Mouse (Mus musculus): ENCODE measurements around the gene Clcf1. TPM values are rescaled to one million over a fixed set of nuclear protein-coding genes. Genes with fewer than 3 reads are reported as not detected.

Gene Clcf1
- total and polyA plus RNA-seq, 2 experiments from 2014 or later = 0.38 to 0.41 TPM

DNA sequence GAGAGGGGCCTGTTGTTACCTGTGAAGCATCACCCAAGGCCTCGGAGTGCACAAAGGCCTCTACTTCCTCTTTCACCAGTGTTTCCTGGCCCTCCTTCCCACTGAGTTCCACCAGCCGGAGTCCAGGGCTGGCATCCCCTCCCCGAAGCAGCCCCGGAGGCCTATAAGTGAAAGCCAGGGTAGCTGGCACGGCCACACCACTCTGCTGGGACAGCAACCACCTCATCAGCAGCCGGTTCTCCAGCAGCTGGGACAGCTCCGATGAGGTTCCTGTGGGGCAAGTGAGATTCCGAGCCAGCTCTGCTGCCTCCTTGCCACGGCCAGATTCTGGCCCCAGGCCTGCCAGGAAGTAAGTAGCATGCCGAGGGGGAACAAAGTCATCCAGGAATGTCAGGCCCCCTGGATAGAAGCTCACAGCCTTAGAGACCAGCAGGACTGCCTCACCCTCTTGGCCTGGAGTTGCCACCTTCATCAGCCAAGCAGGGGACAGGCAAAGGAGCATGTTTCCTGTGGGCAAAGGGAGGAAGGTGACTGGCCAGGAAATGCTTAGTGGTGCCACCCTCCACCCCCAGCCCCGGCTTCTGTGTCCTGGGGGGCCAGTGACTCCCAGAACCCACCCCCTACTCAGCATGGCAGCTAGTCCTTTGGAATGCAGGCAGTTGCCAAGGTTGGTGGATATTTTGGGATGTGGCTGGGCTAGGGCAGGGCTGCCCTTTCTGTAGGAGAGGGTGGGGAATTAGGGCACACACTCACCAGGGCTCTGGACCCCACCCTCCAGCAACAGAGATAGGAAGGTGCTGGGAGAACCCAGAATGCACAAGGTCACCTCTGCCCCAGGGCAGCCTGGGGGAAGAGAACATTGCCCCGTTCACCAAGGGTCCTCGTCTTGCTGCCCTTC lies 42.4 kb upstream of the Clcf1 start:
- Histone ChIP-seq H3K36me3 (ENCODE audit: insufficient read depth) (no peaks in the 10 kb centered on the region), H3K27ac (ENCODE audit: low read depth, low read length) (no peak overlapping the region), H3K4me1 (ENCODE audit: insufficient read depth) (peaks cover 7% of the 10 kb centered on the region), H3K9ac (no peak overlapping the region), H3K27me3 (ENCODE audit: insufficient read depth, low read length) (no peaks in the 10 kb centered on the region), H3K4me3 (ENCODE audit: low read depth, low read length) (no peak overlapping the region), H3K4me2 (ENCODE audit: low read depth) (no peak overlapping the region), H3K9me3 (ENCODE audit: low read length) (no peaks in the 10 kb centered on the region)
- 75% methylated on average over 13 of the region's 13 CpGs for WGBS
- DNase-seq = no peak
- no peak for ATAC-seq
- no peak for TF ChIP-seq CTCF (IDR thresholded peaks at IDR 0.05; ENCODE audit: low read depth)

DNA sequence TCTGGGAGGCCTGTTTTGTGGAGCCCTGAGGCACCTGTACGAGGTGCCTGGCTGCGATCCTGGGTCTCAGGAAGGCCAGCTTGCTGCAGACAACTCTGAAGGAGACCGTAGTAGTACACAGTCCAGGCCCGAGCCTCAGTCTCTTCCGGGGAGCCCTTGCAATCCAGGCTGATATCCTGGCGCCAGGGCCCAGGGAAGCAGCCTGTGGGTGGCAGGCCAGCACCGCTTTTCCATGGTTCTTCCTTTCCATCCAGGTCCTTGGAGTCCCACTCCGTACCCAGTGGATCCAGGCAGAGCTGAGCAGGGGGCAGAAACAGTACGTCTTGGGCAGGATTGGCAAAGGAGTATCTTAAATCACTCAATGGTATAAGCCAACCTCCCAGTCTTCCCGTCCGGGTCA lies 41.1 kb upstream of the Clcf1 start:
- Histone ChIP-seq H3K4me2 (ENCODE audit: low read depth) (no peak overlapping the region), H3K4me3 (ENCODE audit: low read depth, low read length) (no peak overlapping the region), H3K27ac (ENCODE audit: low read depth, low read length) (no peak overlapping the region), H3K4me1 (ENCODE audit: insufficient read depth) (peaks cover 7% of the 10 kb centered on the region), H3K27me3 (ENCODE audit: insufficient read depth, low read length) (no peaks in the 10 kb centered on the region), H3K9me3 (ENCODE audit: low read length) (no peaks in the 10 kb centered on the region), H3K36me3 (ENCODE audit: insufficient read depth) (no peaks in the 10 kb centered on the region), H3K9ac (no peak overlapping the region)
- DNase-seq (no peak), ATAC-seq (no peak)
- TF ChIP-seq CTCF (IDR thresholded peaks at IDR 0.05; ENCODE audit: low read depth) = peak; percentile 28; the same call in 1 of the 2 replicates
- 59% methylated on average over 11 of the region's 11 CpGs for WGBS

DNA sequence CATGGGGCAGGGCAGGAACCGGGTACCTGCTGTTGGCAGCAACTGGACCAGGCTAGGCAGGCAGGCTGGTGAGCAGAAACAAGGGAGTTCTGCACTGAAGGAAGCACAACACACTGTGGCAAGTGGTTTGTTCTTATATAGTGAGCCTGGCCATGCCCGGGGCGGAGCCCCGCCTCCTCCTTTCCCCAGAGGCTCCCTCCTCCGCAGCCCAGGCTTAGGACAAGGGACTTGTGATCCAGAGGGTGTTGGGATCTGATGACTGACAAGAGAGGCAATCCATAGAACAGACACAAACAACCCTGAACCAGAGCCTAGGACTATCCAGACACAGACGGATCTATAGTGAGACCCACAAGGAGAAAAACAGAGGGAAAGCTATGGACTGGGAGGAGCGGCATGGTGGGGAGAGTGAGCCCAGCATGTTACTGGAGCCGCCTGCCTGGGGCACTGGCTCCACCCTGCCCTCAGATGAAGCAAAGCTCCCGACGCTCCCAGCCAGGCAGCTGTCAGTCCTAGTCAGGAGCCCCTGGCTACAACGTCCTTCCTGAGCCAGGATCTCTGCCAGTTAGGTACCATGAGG lies 38.6 kb upstream of the Clcf1 start, which contains the start of gene Carns1:
Carns1 (minus strand) TSS at position 112 of the 580 bp plus-strand sequence.
- H3K27ac ChIP-seq (ENCODE audit: low read depth, low read length) = no peak within 1 kb of the TSS
- WGBS = 5% methylated on average over 11 of the region's 11 CpGs
- no peaks in the 10 kb centered on the region for H3K36me3 ChIP-seq (ENCODE audit: insufficient read depth)
- no peaks in the 10 kb centered on the region for H3K27me3 ChIP-seq (ENCODE audit: insufficient read depth, low read length)
- ATAC-seq = peak; percentile 36
- H3K4me3 ChIP-seq (ENCODE audit: low read depth, low read length) = no peak within 1 kb of the TSS
- H3K9ac ChIP-seq = no peak within 1 kb of the TSS
- H3K9me3 ChIP-seq (ENCODE audit: low read length) = no peaks in the 10 kb centered on the region
- DNase-seq = no peak
- H3K4me2 ChIP-seq (ENCODE audit: low read depth) = peak within 1 kb of the TSS; percentile 2; the same call in 1 of the 2 replicates
- TF ChIP-seq CTCF (IDR thresholded peaks at IDR 0.05; ENCODE audit: low read depth) = no peak
- H3K4me1 ChIP-seq (ENCODE audit: insufficient read depth) = no peaks in the 10 kb centered on the region

DNA sequence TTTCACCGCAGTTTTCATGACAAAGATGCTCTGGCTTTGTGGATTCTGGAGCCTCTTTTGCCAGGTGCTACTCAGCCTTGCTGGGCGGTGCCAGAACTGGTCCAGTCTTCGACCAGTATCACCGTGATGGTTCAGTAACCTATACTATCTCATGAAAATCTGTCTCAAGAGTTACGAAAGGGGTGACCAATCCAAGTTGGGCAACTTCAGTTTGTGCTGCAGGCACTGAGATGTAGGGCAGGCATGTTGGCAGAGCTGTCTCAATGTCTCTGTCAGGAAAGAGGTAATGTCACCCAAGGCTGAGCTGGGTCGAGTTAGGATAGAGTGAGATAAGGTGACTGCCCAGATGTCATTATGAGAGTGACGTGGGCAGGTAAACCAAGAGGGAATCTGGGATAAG lies 33.6 kb upstream of the Clcf1 start:
- Histone ChIP-seq H3K9me3 (ENCODE audit: low read length) (no peaks in the 10 kb centered on the region), H3K4me1 (ENCODE audit: insufficient read depth) (no peaks in the 10 kb centered on the region; the same call in 1 of the 2 replicates), H3K36me3 (ENCODE audit: insufficient read depth) (no peaks in the 10 kb centered on the region), H3K4me2 (ENCODE audit: low read depth) (no peak overlapping the region), H3K9ac (no peak overlapping the region), H3K27ac (ENCODE audit: low read depth, low read length) (no peak overlapping the region), H3K4me3 (ENCODE audit: low read depth, low read length) (no peak overlapping the region), H3K27me3 (ENCODE audit: insufficient read depth, low read length) (no peaks in the 10 kb centered on the region)
- 88% methylated on average over 7 of the region's 7 CpGs for WGBS
- ATAC-seq = no peak
- DNase-seq = no peak
- no peak for TF ChIP-seq CTCF (IDR thresholded peaks at IDR 0.05; ENCODE audit: low read depth)

DNA sequence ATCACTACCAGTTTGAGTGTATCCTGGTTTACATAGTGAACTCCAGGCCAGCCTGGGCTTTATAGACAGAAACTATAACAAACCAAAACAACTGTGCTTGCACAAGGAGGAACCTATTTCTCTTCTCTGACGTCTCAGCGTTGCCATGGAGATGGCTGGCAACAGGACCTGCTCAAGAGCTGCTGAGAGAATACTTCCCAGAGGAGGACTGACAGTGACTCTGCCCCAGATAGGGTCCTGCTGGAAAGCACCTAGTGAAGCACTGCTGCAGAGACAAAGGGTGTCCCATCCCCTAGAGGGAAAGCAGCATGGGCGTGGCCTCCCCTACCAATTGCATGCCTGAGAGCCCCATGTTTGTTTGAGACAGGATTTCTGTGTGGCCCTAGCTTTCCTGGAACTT lies 32.1 kb upstream of the Clcf1 start:
- peak; percentile 83 for ATAC-seq
- no peak overlapping the region for H3K9ac ChIP-seq

DNA sequence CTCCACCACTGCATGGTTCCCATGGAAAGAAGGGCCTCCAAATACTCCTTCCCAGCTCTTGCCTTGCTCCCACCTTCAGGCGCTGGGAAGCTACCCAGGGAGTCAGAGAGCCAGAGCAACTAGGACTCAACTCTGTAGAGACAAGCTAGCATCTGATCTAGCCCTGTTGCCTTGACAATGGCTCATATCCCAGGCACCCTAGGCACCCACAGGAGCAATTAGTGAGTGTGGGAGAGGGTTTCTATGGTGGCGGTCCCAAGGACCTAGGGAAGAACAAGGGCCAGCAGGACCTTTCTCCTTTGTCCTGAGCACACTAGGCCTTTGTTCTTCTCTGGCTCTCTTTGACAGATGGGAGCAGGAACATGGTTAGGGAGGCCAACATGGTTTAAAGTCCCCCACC lies 30.3 kb upstream of the Clcf1 start:
- Histone ChIP-seq H3K9ac (no peak overlapping the region), H3K36me3 (ENCODE audit: insufficient read depth) (no peaks in the 10 kb centered on the region), H3K4me1 (ENCODE audit: insufficient read depth) (no peaks in the 10 kb centered on the region; the same call in 1 of the 2 replicates), H3K9me3 (ENCODE audit: low read length) (no peaks in the 10 kb centered on the region), H3K27me3 (ENCODE audit: insufficient read depth, low read length) (no peaks in the 10 kb centered on the region), H3K4me2 (ENCODE audit: low read depth) (no peak overlapping the region), H3K4me3 (ENCODE audit: low read depth, low read length) (no peak overlapping the region), H3K27ac (ENCODE audit: low read depth, low read length) (no peak overlapping the region)
- WGBS = 69% methylated on average over 2 of the region's 2 CpGs
- no peak for DNase-seq
- peak; percentile 32; the same call in 1 of the 2 replicates for ATAC-seq
- no peak for TF ChIP-seq CTCF (IDR thresholded peaks at IDR 0.05; ENCODE audit: low read depth)

More for the DNA sequence above, 32.1 kb upstream of the Clcf1 start:
- H3K4me1 ChIP-seq (ENCODE audit: insufficient read depth) = no peaks in the 10 kb centered on the region; the same call in 1 of the 2 replicates
- no peak overlapping the region for H3K4me2 ChIP-seq (ENCODE audit: low read depth)
- H3K4me3 ChIP-seq (ENCODE audit: low read depth, low read length) = no peak overlapping the region
- WGBS = 43% methylated on average over 3 of the region's 3 CpGs
- DNase-seq = peak; percentile 79
- no peak overlapping the region for H3K27ac ChIP-seq (ENCODE audit: low read depth, low read length)
- H3K9me3 ChIP-seq (ENCODE audit: low read length) = no peaks in the 10 kb centered on the region
- no peaks in the 10 kb centered on the region for H3K27me3 ChIP-seq (ENCODE audit: insufficient read depth, low read length)
- no peaks in the 10 kb centered on the region for H3K36me3 ChIP-seq (ENCODE audit: insufficient read depth)
- TF ChIP-seq CTCF (IDR thresholded peaks at IDR 0.05; ENCODE audit: low read depth) = no peak

Measured in forebrain, postnatal 0 days (tissue).